Mouse (Mus musculus): ENCODE data around the gene Ehd1. TPM values are rescaled to one million over a fixed set of nuclear protein-coding genes. Genes with fewer than 3 reads are reported as not detected.

Ehd1 gene
- polyA plus RNA-seq, 1 experiment from 2014 or later = 96.9 TPM

- H3K4me1 ChIP-seq = no peaks in the 10 kb centered on the region
- no peak overlapping the region for H3K4me3 ChIP-seq
- no peak overlapping the region for H3K9ac ChIP-seq (replicated peaks)
- WGBS = 87% methylated on average over 8 of the region's 8 CpGs
- H3K4me2 ChIP-seq (replicated peaks) = no peak overlapping the region
- no peak overlapping the region for H3K27ac ChIP-seq (replicated peaks)
- no peak for ATAC-seq (ENCODE audit: low FRiP score, low read depth)
- H3K27me3 ChIP-seq = 0 out of 2 replicates have a peak, but pooled peaks cover 6% of the 10 kb centered on the region
- no peaks in the 10 kb centered on the region for H3K9me3 ChIP-seq
- peaks cover 48% of the 10 kb centered on the region for H3K36me3 ChIP-seq
Measured at GRCm38 (mm10) chr19:6262839-6263433, 13.6 kb upstream of the Ehd1 start.

GRCm38 (mm10) chr19:6264200-6264599 lies 12.3 kb upstream of the Ehd1 start:
- Histone ChIP-seq H3K36me3 (peaks cover 35% of the 10 kb centered on the region), H3K9me3 (no peaks in the 10 kb centered on the region), H3K4me2 (replicated peaks) (no peak overlapping the region), H3K27me3 (0 out of 2 replicates have a peak, but pooled peaks cover 7% of the 10 kb centered on the region), H3K27ac (replicated peaks) (no peak overlapping the region), H3K9ac (replicated peaks) (peak overlapping the region; percentile 31; the same call in 1 of the 2 replicates), H3K4me1 (0 out of 2 replicates have a peak, but pooled peaks cover 3% of the 10 kb centered on the region), H3K4me3 (no peak overlapping the region)
- ATAC-seq (ENCODE audit: low FRiP score, low read depth) = no peak
- WGBS = 85% methylated on average over 9 of the region's 9 CpGs

GRCm38 (mm10) chr19:6264945-6265344 lies 11.6 kb upstream of the Ehd1 start:
- Histone ChIP-seq H3K9me3 (no peaks in the 10 kb centered on the region), H3K4me2 (replicated peaks) (no peak overlapping the region)
- 90% methylated on average over 8 of the region's 8 CpGs for WGBS

GRCm38 (mm10) chr19:6265727-6266182 lies 10.8 kb upstream of the Ehd1 start:
- no peak overlapping the region for H3K4me3 ChIP-seq
- H3K27ac ChIP-seq (replicated peaks) = no peak overlapping the region
- H3K36me3 ChIP-seq = peaks cover 19% of the 10 kb centered on the region
- H3K4me1 ChIP-seq = 0 out of 2 replicates have a peak, but pooled peaks cover 3% of the 10 kb centered on the region
- no peak overlapping the region for H3K4me2 ChIP-seq (replicated peaks)
- H3K27me3 ChIP-seq = 0 out of 2 replicates have a peak, but pooled peaks cover 7% of the 10 kb centered on the region
- H3K9ac ChIP-seq (replicated peaks) = no peak overlapping the region
- 64% methylated on average over 6 of the region's 6 CpGs for WGBS
- ATAC-seq (ENCODE audit: low FRiP score, low read depth) = no peak
- no peaks in the 10 kb centered on the region for H3K9me3 ChIP-seq

More at GRCm38 (mm10) chr19:6264945-6265344, 11.6 kb upstream of the Ehd1 start:
- ATAC-seq (ENCODE audit: low FRiP score, low read depth) = no peak
- Histone ChIP-seq H3K36me3 (peaks cover 27% of the 10 kb centered on the region), H3K27ac (replicated peaks) (no peak overlapping the region), H3K27me3 (0 out of 2 replicates have a peak, but pooled peaks cover 7% of the 10 kb centered on the region), H3K4me1 (0 out of 2 replicates have a peak, but pooled peaks cover 3% of the 10 kb centered on the region), H3K4me3 (no peak overlapping the region), H3K9ac (replicated peaks) (no peak overlapping the region)

GRCm38 (mm10) chr19:6267306-6268169 lies 9.0 kb upstream of the Ehd1 start:
- Histone ChIP-seq H3K27me3 (0 out of 2 replicates have a peak, but pooled peaks cover 7% of the 10 kb centered on the region), H3K27ac (replicated peaks) (no peak overlapping the region), H3K9ac (replicated peaks) (no peak overlapping the region), H3K4me3 (no peak overlapping the region), H3K9me3 (no peaks in the 10 kb centered on the region), H3K4me2 (replicated peaks) (no peak overlapping the region), H3K36me3 (0 out of 2 replicates have a peak, but pooled peaks cover 2% of the 10 kb centered on the region), H3K4me1 (0 out of 2 replicates have a peak, but pooled peaks cover 3% of the 10 kb centered on the region)
- ATAC-seq (ENCODE audit: low FRiP score, low read depth) = no peak
- WGBS = 76% methylated on average over 11 of the region's 11 CpGs

- Histone ChIP-seq H3K27me3 (0 out of 2 replicates have a peak, but pooled peaks cover 7% of the 10 kb centered on the region), H3K36me3 (no peaks in the 10 kb centered on the region), H3K4me1 (0 out of 2 replicates have a peak, but pooled peaks cover 3% of the 10 kb centered on the region), H3K4me3 (no peak overlapping the region), H3K9ac (replicated peaks) (no peak overlapping the region), H3K9me3 (no peaks in the 10 kb centered on the region), H3K4me2 (replicated peaks) (no peak overlapping the region), H3K27ac (replicated peaks) (no peak overlapping the region)
- peak; percentile 56 for ATAC-seq (ENCODE audit: low FRiP score, low read depth)
- WGBS = 16% methylated on average over 8 of the region's 8 CpGs
Measured at GRCm38 (mm10) chr19:6268170-6268528, 8.4 kb upstream of the Ehd1 start.

- Histone ChIP-seq H3K36me3 (no peaks in the 10 kb centered on the region), H3K4me1 (0 out of 2 replicates have a peak, but pooled peaks cover 3% of the 10 kb centered on the region), H3K4me3 (no peak overlapping the region), H3K4me2 (replicated peaks) (no peak overlapping the region), H3K27ac (replicated peaks) (no peak overlapping the region), H3K9me3 (no peaks in the 10 kb centered on the region), H3K9ac (replicated peaks) (no peak overlapping the region), H3K27me3 (0 out of 2 replicates have a peak, but pooled peaks cover 7% of the 10 kb centered on the region)
- ATAC-seq (ENCODE audit: low FRiP score, low read depth) = no peak
- 85% methylated on average over 7 of the region's 7 CpGs for WGBS
Measured at GRCm38 (mm10) chr19:6268670-6269132, 7.8 kb upstream of the Ehd1 start.

GRCm38 (mm10) chr19:6269798-6270475 lies 6.6 kb upstream of the Ehd1 start:
- no peaks in the 10 kb centered on the region for H3K36me3 ChIP-seq
- H3K4me1 ChIP-seq = 0 out of 2 replicates have a peak, but pooled peaks cover 3% of the 10 kb centered on the region
- WGBS = 86% methylated on average over 8 of the region's 8 CpGs
- no peak overlapping the region for H3K27ac ChIP-seq (replicated peaks)
- H3K9me3 ChIP-seq = no peaks in the 10 kb centered on the region
- no peak for ATAC-seq (ENCODE audit: low FRiP score, low read depth)
- no peak overlapping the region for H3K9ac ChIP-seq (replicated peaks)
- H3K4me3 ChIP-seq = no peak overlapping the region
- 0 out of 2 replicates have a peak, but pooled peaks cover 7% of the 10 kb centered on the region for H3K27me3 ChIP-seq
- H3K4me2 ChIP-seq (replicated peaks) = no peak overlapping the region

GRCm38 (mm10) chr19:6270661-6271060 lies 5.9 kb upstream of the Ehd1 start:
- Histone ChIP-seq H3K9ac (replicated peaks) (no peak overlapping the region), H3K27ac (replicated peaks) (no peak overlapping the region), H3K4me2 (replicated peaks) (no peak overlapping the region), H3K4me1 (peaks cover 8% of the 10 kb centered on the region), H3K9me3 (no peaks in the 10 kb centered on the region), H3K27me3 (0 out of 2 replicates have a peak, but pooled peaks cover 7% of the 10 kb centered on the region), H3K36me3 (no peaks in the 10 kb centered on the region), H3K4me3 (no peak overlapping the region)
- no peak for ATAC-seq (ENCODE audit: low FRiP score, low read depth)
- 62% methylated on average over 9 of the region's 9 CpGs for WGBS

- H3K9ac ChIP-seq (replicated peaks) = no peak overlapping the region
Measured at GRCm38 (mm10) chr19:6271206-6271605, 5.3 kb upstream of the Ehd1 start.

GRCm38 (mm10) chr19:6272053-6272452 lies 4.5 kb upstream of the Ehd1 start:
- 72% methylated on average over 7 of the region's 7 CpGs for WGBS
- no peak for ATAC-seq (ENCODE audit: low FRiP score, low read depth)

More at GRCm38 (mm10) chr19:6271206-6271605, 5.3 kb upstream of the Ehd1 start:
- Histone ChIP-seq H3K36me3 (no peaks in the 10 kb centered on the region), H3K27me3 (0 out of 2 replicates have a peak, but pooled peaks cover 7% of the 10 kb centered on the region), H3K9me3 (no peaks in the 10 kb centered on the region), H3K4me3 (no peak overlapping the region), H3K4me2 (replicated peaks) (no peak overlapping the region), H3K27ac (replicated peaks) (no peak overlapping the region), H3K4me1 (peaks cover 13% of the 10 kb centered on the region)
- no peak for ATAC-seq (ENCODE audit: low FRiP score, low read depth)
- 31% methylated on average over 8 of the region's 8 CpGs for WGBS

More at GRCm38 (mm10) chr19:6272053-6272452, 4.5 kb upstream of the Ehd1 start:
- H3K4me1 ChIP-seq = peaks cover 14% of the 10 kb centered on the region
- 0 out of 2 replicates have a peak, but pooled peaks cover 7% of the 10 kb centered on the region for H3K27me3 ChIP-seq
- H3K27ac ChIP-seq (replicated peaks) = no peak overlapping the region
- no peak overlapping the region for H3K4me2 ChIP-seq (replicated peaks)
- no peaks in the 10 kb centered on the region for H3K9me3 ChIP-seq
- H3K4me3 ChIP-seq = no peak overlapping the region
- H3K9ac ChIP-seq (replicated peaks) = no peak overlapping the region
- H3K36me3 ChIP-seq = no peaks in the 10 kb centered on the region
